Mouse (Mus musculus): ENCODE measurements around the gene Cdr2.
"Not testable (repeated sequence)": the region's sequence is repeated elsewhere in the genome, so short reads cannot be mapped to it uniquely, and the experiment has no call there.

Gene Cdr2

GRCm38 (mm10) chr7:120972471-120972870 lies 9.6 kb downstream of the Cdr2 start:
- in situ Hi-C loops (cut with MboI, MseI) = not testable (repeated sequence)

DNA sequence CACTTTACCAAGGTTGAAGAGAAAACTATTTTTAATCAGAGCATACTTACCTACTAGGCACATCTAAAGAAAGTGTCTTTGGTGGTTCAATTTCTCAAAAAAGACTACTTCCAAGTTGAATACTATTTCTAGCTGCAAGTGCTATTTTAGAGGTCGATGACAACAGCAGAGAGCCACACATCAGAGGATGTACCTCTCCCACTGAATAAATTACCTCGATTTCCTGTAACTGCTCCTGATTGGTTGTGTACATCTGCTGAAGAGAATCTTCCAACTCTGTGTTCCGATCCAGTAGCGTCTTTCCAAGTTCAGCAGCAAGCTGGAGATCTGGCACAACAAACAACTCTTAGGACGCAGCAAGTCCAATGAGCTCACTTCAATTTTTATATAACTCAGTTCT lies 12.0 kb downstream of the Cdr2 start:
- in situ Hi-C loops (cut with MboI, MseI) = no loop called here

DNA sequence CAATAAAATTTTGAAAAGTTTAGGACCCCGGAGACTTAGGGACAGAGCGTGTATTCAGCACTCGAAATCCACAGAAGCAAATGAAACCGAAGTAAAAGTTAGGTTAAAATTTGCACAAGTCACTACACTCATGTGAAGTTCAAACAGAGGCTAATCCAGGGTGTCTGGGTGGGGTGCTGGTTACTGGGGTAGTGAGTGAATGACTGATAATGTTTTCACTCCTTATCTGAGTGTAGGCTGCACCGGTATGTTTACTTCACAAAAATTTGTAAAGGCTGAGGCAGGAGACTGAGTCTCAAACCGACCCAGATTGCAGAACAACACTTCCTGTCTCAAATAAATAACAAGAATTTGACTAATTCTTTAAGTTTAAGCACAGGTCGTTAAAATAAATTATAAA lies 12.9 kb downstream of the Cdr2 start:
- in situ Hi-C loops (cut with MboI, MseI) = no loop called here

GRCm38 (mm10) chr7:120963126-120963525 lies 19.0 kb downstream of the Cdr2 start:
- in situ Hi-C loops (cut with MboI, MseI) = no loop called here

DNA sequence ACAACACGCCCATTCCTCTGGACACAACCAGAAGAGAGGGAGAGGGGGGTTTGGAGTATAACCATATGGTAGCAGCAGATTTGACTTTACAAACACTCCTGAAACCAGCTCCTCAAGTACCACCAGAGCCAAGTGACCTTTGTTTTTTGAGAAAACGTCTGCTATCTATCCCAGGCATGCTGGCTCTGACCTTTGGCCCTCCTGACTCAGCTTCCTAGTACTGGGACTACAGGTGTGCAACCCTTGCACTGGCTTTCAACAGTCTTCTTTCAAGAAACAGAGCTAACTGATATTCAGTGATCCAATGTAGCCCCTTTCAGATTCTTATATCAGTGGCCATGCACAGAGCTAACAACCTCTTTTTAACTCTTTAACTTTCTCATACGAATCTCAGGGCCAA lies 20.2 kb downstream of the Cdr2 start:
- in situ Hi-C loops (cut with MboI, MseI) = no loop called here

- in situ Hi-C loops (cut with MboI, MseI) = no loop called here
Measured at GRCm38 (mm10) chr7:120960601-120961000, 21.5 kb downstream of the Cdr2 start.

GRCm38 (mm10) chr7:120960116-120960515 lies 22.0 kb downstream of the Cdr2 start:
- in situ Hi-C loops (cut with MboI, MseI) = no loop called here

DNA sequence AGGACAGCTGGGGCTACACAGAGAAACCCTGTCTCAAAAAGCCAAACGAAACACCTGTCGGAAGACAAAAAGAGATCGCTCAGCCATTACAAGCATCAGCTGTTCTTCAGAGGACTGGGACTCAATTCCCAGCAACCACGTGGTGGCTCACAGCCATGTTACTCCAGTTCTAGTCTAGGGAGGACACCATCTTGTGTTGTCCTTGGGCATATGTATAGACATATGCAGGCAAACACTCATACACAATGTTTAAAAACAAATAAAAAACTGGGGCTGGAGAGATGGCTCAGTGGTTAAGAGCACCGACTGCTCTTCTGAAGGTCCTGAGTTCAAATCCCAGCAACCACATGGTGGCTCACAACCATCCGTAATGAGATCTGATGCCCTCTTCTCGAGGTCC lies 28.5 kb downstream of the Cdr2 start:
- in situ Hi-C loops (cut with MboI, MseI) = not testable (repeated sequence)

DNA sequence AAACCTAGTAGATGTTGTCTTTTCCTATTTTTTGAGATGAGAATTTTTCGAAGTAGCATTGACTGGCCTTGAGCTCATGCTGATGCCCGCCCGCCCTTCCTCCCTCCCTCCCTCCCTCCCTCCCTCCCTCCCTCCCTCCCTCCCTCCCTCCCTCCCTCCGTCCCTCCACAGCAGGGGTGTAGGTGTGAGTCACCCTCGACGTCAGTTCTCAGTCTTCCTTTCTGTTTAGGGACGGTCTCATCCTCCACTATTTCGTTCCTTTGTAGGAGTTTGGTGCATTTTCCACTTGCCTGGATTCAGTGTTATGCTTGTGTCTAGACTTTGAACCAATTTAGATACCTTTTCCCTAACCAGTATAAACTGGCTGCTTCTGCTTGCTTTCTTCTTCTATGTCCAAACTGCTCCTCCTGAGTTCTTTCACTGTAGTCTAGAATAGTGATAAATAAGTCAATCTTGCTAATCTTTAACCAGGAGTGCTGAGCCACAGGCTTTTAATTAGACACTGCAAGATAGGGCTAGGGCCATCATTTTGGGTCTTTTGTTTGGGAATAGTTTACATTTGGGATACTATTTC lies 38.1 kb downstream of the Cdr2 start:
- in situ Hi-C loops (cut with MboI, MseI) = no loop called here

- in situ Hi-C loops (cut with MboI, MseI) = no loop called here
Measured at GRCm38 (mm10) chr7:120942506-120942905, 39.6 kb downstream of the Cdr2 start.

- in situ Hi-C loops (cut with MboI, MseI) = no loop called here
Measured at GRCm38 (mm10) chr7:120941214-120941613, 40.9 kb downstream of the Cdr2 start.

DNA sequence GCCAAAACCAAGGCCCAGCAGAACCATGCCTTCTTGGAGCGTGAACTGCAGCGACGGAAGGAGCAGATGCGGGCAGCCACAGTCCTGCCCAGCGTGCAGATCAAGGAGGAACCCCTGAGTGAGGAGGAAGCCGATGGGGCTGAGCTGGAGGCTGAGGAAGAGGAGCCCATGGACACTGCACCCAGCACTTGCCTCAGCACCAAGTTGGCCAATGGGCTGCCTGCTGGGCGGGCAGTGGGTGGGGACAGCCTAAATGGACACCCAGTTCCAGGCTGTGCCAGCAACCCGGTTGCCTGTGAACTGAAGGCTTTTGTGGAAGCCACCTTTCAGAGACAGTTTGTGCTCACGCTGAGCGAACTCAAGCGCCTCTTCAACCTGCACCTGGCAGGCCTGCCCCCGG lies 41.8 kb downstream of the Cdr2 start:
- in situ Hi-C loops (cut with MboI, MseI) = no loop called here

DNA sequence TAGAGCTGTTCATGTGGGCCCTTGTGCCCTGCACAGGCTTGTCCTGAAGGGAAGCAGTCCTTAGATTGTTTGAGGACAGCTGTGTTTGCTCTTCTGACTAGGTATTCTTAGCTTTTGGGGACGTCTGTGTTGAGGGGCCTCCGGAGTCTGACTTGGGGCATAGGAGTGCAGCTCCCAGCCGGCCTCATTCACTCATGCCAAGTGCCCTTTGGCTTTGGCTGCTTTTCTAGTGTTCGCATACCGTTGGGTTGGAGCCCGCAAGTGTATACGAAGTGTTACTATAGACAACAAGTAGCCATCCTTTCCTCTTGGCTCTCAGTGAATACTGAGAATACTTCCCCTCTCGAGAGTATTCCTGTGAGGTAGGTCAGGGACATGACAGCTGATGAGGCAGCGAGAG lies 43.9 kb downstream of the Cdr2 start:
- in situ Hi-C loops (cut with MboI, MseI) = loop anchor here (10.0 kb wide), 1 partner anchor 177 kb away; no protein-coding TSS in a partner anchor

GRCm38 (mm10) chr7:120936522-120936921 lies 45.6 kb downstream of the Cdr2 start:
- in situ Hi-C loops (cut with MboI, MseI) = loop anchor here (10.0 kb wide), 1 partner anchor 178 kb away; no protein-coding TSS in a partner anchor

GRCm38 (mm10) chr7:120934716-120935115 lies 47.4 kb downstream of the Cdr2 start:
- in situ Hi-C loops (cut with MboI, MseI) = loop anchor here (10.0 kb wide), 1 partner anchor 180 kb away; no protein-coding TSS in a partner anchor

- in situ Hi-C loops (cut with MboI, MseI) = loop anchor here (10.0 kb wide), 1 partner anchor 181 kb away; no protein-coding TSS in a partner anchor
Measured at GRCm38 (mm10) chr7:120933680-120934195, 48.4 kb downstream of the Cdr2 start.

GRCm38 (mm10) chr7:120933110-120933509 lies 49.0 kb downstream of the Cdr2 start:
- in situ Hi-C loops (cut with MboI, MseI) = loop anchor here (10.0 kb wide), 1 partner anchor 182 kb away; no protein-coding TSS in a partner anchor

GRCm38 (mm10) chr7:120918526-120918962 lies 63.6 kb downstream of the Cdr2 start:
- in situ Hi-C loops (cut with MboI, MseI) = no loop called here

DNA sequence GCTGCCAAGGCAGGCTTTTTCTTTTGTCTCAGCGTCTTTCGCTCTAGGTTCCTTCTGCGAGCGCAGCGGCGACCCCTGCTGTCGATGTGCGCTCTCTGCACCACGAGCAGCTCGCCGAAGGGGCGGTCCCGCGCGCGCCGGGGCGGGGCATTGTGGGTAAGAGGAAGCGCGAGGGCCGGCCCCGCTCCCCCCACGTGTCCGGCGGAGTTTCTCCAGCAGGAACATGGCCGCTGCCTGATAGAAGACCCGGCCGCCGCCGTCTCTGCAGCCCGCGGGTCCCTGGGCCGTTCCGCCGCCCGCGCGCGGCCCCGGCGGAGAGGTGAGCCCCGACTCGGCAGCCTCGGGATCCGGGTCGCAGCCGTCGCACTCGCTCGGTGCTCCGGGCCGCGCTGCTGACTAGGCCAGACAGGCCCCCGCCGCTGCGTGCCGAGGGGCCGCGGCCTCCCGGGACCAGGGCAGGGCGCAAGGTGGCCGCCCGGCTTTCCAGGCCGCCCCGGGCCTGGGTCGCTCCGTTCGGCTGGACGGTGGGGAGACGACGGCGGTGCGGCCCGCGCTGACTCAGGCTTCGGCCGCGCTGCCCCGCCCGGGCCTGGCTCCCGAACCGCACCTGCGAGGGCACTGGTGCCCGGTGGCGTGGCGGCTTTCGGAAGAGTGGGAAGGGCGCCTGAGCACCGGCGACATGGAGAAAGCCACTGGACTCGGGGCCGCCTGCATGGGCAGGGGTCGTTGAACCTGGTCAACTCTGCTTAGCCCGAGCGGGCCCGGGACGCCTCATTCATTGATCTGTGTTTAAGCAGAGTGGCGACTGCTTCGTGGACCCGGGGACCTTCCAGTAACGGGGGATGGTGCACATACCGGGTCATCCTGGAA lies 64.3 kb downstream of the Cdr2 start, which contains the start of gene Polr3e:
Polr3e (plus strand) TSS at position 153 of the 870 bp plus-strand sequence.
- in situ Hi-C loops (cut with MboI, MseI) = no loop called here

DNA sequence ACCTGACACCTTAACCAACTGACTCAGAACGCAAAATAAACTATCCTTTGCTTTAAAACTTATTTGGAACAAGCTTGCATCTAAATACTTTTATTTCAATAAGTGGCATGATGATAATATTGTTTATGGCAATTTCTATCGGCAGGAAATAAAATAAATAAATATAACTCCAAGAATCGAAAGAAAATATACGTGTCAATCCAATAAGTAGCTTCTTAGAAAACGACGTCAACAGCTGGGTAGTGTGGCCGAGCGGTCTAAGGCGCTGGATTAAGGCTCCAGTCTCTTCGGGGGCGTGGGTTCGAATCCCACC lies 64.9 kb downstream of the Cdr2 start:
- in situ Hi-C loops (cut with MboI, MseI) = no loop called here

DNA sequence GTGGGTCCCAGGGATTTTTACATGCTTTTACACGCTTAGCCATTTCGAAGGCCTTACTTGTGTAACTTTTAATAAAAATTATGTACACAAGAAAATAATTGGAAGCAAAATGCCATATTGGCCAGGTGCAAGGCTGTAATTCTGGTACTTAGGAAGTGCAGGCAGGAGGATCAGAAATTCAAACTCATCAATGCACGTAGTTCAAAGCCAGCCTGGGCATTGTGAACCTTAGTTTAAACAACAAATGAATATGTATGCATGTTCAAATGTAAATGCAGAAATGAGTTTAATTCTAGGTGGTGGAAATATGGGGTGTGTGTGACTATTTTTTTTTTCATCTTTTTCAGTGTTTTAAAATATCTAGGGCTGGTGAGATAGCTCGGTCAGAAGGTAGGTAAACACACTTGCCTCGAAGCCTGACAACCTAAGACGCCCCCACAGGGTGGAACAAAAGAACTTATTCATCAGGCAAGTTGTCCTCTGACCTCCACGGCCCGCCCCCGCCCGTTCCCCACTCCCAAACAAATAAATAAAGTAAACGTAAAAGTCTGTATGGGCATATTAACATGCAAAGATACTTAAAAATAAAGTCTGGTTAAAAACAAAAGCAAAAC lies 65.7 kb downstream of the Cdr2 start:
- in situ Hi-C loops (cut with MboI, MseI) = no loop called here

DNA sequence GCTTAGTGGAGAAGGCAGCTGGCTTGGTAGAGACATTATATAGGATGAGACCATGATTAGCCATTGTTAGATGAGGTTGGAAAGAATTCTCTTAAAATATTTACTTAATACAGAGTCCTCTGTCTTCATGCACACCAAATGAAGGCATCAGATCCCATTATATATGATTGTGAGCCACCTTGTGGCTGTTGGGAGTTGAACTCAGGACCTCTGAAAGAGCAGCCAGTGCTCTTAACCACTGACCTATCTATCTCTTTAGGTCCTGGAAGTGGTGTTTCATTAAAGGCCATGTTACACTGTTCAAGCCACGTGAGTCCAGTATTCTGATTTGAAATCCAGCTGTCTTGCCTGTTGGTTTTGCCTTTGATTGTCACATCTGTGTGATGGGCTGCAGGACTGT lies 68.8 kb downstream of the Cdr2 start:
- in situ Hi-C loops (cut with MboI, MseI) = no loop called here

Measured in T-helper 2 cell (primary cell).